Mouse (Mus musculus): ENCODE results near the gene Gm14124. TPM values are rescaled to one million over a fixed set of nuclear protein-coding genes. Genes with fewer than 3 reads are reported as not detected.
A peak's percentile ranks its signal among the peaks of the same experiment; 100 is the strongest.
"Not testable (repeated sequence)": the region's sequence is repeated elsewhere in the genome, so short reads cannot be mapped to it uniquely, and the experiment has no call there.

Gm14124 gene
- polyA plus RNA-seq, 1 experiment from 2014 or later: not detected

GRCm38 (mm10) chr2:150293669-150294068 is 36.4 kb downstream of the Gm14124 start:
- Histone ChIP-seq H3K9ac (replicated peaks; ENCODE audit: low read depth) (no peak overlapping the region), H3K4me2 (replicated peaks; ENCODE audit: low read depth, low read length) (no peak overlapping the region), H3K36me3 (ENCODE audit: insufficient read depth, low read length) (no peaks in the 10 kb centered on the region), H3K9me3 (ENCODE audit: low read length) (no peaks in the 10 kb centered on the region), H3K27me3 (replicated peaks; ENCODE audit: insufficient read depth, low read length) (no peaks in the 10 kb centered on the region), H3K4me1 (ENCODE audit: insufficient read depth, low read depth, low read length) (no peaks in the 10 kb centered on the region), H3K27ac (ENCODE audit: low read length) (no peak overlapping the region), H3K4me3 (ENCODE audit: low read depth, low read length) (no peak overlapping the region)
- DNase-seq (ENCODE audit: low spot score) (no peak), ATAC-seq (no peak)
- 71% methylated on average over 6 of the region's 6 CpGs for WGBS
- no peak for TF ChIP-seq EP300 (IDR thresholded peaks at IDR 0.05)
- TF ChIP-seq CTCF (IDR thresholded peaks at IDR 0.05): no peak

- H3K9me3 ChIP-seq (ENCODE audit: low read length): no peaks in the 10 kb centered on the region
- DNase-seq (ENCODE audit: low spot score): no peak
These were observed 41.8 kb downstream of the Gm14124 start for GRCm38 (mm10) chr2:150299096-150299495.

GRCm38 (mm10) chr2:150307183-150307773 is 50.0 kb downstream of the Gm14124 start:
- ATAC-seq: no peak
- WGBS: 84% methylated on average over 10 of the region's 10 CpGs
- Histone ChIP-seq H3K9ac (replicated peaks; ENCODE audit: low read depth) (no peak overlapping the region), H3K27me3 (replicated peaks; ENCODE audit: insufficient read depth, low read length) (no peaks in the 10 kb centered on the region), H3K4me2 (replicated peaks; ENCODE audit: low read depth, low read length) (no peak overlapping the region), H3K4me1 (ENCODE audit: insufficient read depth, low read depth, low read length) (no peaks in the 10 kb centered on the region), H3K4me3 (ENCODE audit: low read depth, low read length) (no peak overlapping the region), H3K27ac (ENCODE audit: low read length) (no peak overlapping the region), H3K36me3 (ENCODE audit: insufficient read depth, low read length) (no peaks in the 10 kb centered on the region), H3K9me3 (ENCODE audit: low read length) (no peaks in the 10 kb centered on the region)
- DNase-seq (ENCODE audit: low spot score): no peak
- TF ChIP-seq EP300 (IDR thresholded peaks at IDR 0.05): no peak
- no peak for TF ChIP-seq CTCF (IDR thresholded peaks at IDR 0.05)

More at GRCm38 (mm10) chr2:150299096-150299495, 41.8 kb downstream of the Gm14124 start:
- H3K27me3 ChIP-seq (replicated peaks; ENCODE audit: insufficient read depth, low read length): no peaks in the 10 kb centered on the region
- 22% methylated on average over 1 of the region's 1 CpGs for WGBS
- H3K36me3 ChIP-seq (ENCODE audit: insufficient read depth, low read length): no peaks in the 10 kb centered on the region
- ATAC-seq: no peak
- no peak overlapping the region for H3K9ac ChIP-seq (replicated peaks; ENCODE audit: low read depth)
- H3K4me2 ChIP-seq (replicated peaks; ENCODE audit: low read depth, low read length): no peak overlapping the region
- no peak overlapping the region for H3K27ac ChIP-seq (ENCODE audit: low read length)
- TF ChIP-seq EP300 (IDR thresholded peaks at IDR 0.05) (no peak), CTCF (IDR thresholded peaks at IDR 0.05) (no peak)
- H3K4me1 ChIP-seq (ENCODE audit: insufficient read depth, low read depth, low read length): no peaks in the 10 kb centered on the region
- H3K4me3 ChIP-seq (ENCODE audit: low read depth, low read length): no peak overlapping the region

DNA sequence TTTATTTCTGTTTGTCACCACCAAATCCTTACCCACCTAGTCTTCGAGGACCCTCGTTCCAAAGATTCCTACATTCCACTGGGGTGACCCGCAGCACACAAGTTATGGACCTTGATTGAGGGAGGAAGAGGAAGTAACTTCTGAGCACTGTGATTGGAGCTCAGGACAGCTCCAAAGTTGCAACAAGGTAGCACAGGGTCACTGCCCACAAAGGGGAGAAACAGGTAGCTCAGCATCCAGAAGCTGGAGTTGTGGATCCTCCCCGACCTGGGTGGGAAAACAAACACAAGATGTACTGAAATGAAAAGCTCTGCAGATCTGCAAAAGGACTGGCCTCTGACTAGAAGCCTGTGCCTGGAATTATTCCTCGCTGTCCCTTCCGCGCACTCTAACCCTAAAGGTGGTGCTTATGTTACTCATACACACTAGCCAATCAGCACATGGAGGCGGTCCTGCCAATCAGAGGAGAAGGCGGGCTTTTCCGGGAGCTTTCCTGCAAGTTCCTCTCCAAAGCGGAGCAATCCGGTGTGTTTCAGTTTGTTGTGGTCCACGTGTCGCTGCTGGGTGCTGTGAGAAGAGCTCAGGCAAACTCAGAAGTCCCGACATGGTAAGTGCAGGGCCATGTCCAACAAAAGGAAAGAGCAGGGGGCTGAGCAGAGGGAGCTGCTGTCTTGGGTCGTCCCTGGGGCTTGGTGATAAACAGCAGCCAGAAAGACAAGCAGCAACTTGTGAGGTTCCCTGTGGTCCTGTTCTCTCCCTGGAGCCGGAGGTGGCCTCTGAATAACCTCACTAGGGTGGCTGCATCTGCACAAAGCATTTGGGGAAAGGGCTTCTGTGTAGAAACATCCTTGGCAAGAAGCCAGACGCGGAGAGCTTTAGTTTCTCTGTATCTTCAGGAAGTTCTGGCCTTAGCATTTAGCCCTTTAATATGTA is 53.9 kb downstream of the Gm14124 start:
- H3K27ac ChIP-seq (ENCODE audit: low read length); H3K36me3 ChIP-seq (ENCODE audit: insufficient read depth, low read length); H3K4me1 ChIP-seq (ENCODE audit: insufficient read depth, low read depth, low read length); H3K9me3 ChIP-seq (ENCODE audit: low read length); H3K27me3 ChIP-seq (replicated peaks; ENCODE audit: insufficient read depth, low read length): not testable (repeated sequence)
- peak; percentile 94 for DNase-seq (ENCODE audit: low spot score)
- Histone ChIP-seq H3K4me3 (ENCODE audit: low read depth, low read length) (peak overlapping the region; percentile 51), H3K9ac (replicated peaks; ENCODE audit: low read depth) (peak overlapping the region; percentile 39; the same call in 1 of the 2 replicates), H3K4me2 (replicated peaks; ENCODE audit: low read depth, low read length) (peak overlapping the region; percentile 55)
- peak; percentile 99 for ATAC-seq
- WGBS: 5% methylated on average over 19 of the region's 19 CpGs
- TF ChIP-seq EP300 (IDR thresholded peaks at IDR 0.05): 0 out of 2 replicates have a peak, but pooled peaks have one; percentile 38

DNA sequence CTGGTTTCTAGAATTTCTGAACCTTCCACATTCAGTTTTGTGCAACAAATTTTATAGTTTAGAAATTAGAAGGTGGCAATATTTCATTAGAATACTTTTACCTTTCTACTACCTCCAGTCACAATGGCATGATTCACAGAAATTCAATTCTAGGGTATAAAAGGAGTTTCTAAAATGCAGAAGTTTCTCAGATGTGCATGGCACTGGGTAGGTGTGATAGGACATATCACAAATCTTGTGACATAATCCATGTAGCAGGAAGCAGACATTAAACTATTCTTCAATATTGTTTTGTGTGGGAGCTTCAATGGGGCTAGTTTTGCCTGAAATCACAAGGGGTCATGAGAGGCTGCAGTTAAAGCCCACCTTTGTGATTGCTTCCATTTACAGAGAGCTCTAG is 58.8 kb downstream of the Gm14124 start:
- ATAC-seq (no peak), DNase-seq (ENCODE audit: low spot score) (no peak)
- H3K9ac ChIP-seq (replicated peaks; ENCODE audit: low read depth): no peak overlapping the region

DNA sequence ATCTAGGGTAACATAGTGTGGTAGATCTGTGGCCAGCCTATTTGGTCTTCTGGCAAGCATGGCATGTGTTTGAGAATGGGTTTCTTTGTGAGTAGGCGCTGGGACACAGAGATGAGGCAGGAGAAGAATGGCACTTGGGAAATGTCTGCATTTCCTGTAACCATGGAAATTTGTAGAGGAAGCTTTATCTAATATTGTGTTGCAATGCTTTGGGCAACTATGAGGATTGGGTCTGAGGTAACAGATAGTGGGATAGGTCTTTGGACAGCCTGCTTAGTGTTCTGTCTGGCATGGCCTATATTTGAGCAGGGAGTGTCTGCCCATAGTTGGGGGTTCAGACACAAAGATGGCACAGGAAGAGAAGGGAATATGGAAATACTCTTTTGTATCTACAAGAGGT is 61.7 kb downstream of the Gm14124 start:
- H3K9me3 ChIP-seq (ENCODE audit: low read length): no peaks in the 10 kb centered on the region; the same call in 1 of the 2 replicates
- H3K27me3 ChIP-seq (replicated peaks; ENCODE audit: insufficient read depth, low read length): no peaks in the 10 kb centered on the region
- DNase-seq (ENCODE audit: low spot score) (no peak), ATAC-seq (no peak)
- no peak overlapping the region for H3K4me3 ChIP-seq (ENCODE audit: low read depth, low read length)
- H3K4me2 ChIP-seq (replicated peaks; ENCODE audit: low read depth, low read length): no peak overlapping the region
- no peak overlapping the region for H3K9ac ChIP-seq (replicated peaks; ENCODE audit: low read depth)
- 92% methylated on average over 1 of the region's 1 CpGs for whole genome bisulfite sequencing
- H3K36me3 ChIP-seq (ENCODE audit: insufficient read depth, low read length): 0 out of 2 replicates have a peak, but pooled peaks cover under 1% of the 10 kb centered on the region
- no peak overlapping the region for H3K27ac ChIP-seq (ENCODE audit: low read length)
- H3K4me1 ChIP-seq (ENCODE audit: insufficient read depth, low read depth, low read length): no peaks in the 10 kb centered on the region
- TF ChIP-seq CTCF (IDR thresholded peaks at IDR 0.05) (no peak), EP300 (IDR thresholded peaks at IDR 0.05) (no peak)

More for the DNA sequence above, 58.8 kb downstream of the Gm14124 start:
- no peak for TF ChIP-seq CTCF (IDR thresholded peaks at IDR 0.05)
- no peak for TF ChIP-seq EP300 (IDR thresholded peaks at IDR 0.05)
- Histone ChIP-seq H3K4me2 (replicated peaks; ENCODE audit: low read depth, low read length) (no peak overlapping the region), H3K27me3 (replicated peaks; ENCODE audit: insufficient read depth, low read length) (no peaks in the 10 kb centered on the region), H3K36me3 (ENCODE audit: insufficient read depth, low read length) (no peaks in the 10 kb centered on the region), H3K9me3 (ENCODE audit: low read length) (no peaks in the 10 kb centered on the region; the same call in 1 of the 2 replicates), H3K27ac (ENCODE audit: low read length) (no peak overlapping the region), H3K4me1 (ENCODE audit: insufficient read depth, low read depth, low read length) (no peaks in the 10 kb centered on the region), H3K4me3 (ENCODE audit: low read depth, low read length) (no peak overlapping the region)

Other genes starting within 250 kb of the Gm14124 start
- gene Zfp120, start 120.8 kb upstream of the Gm14124 start, polyA plus RNA-seq (2015; fragmentation: Nextera tagmentation; extraction: Ambion mirVana): 7.7 and 8.2 TPM in 2 replicates
- gene Gm10770, start 77.8 kb upstream of the Gm14124 start, polyA plus RNA-seq (2015; fragmentation: Nextera tagmentation; extraction: Ambion mirVana): not detected in 2 replicates
- gene Gm14139, start 75.8 kb upstream of the Gm14124 start, polyA plus RNA-seq (2015; fragmentation: Nextera tagmentation; extraction: Ambion mirVana): not detected in 2 replicates
- 3.6 and 3.9 TPM in 2 replicates for gene Zfp937, start 39.4 kb upstream of the Gm14124 start, polyA plus RNA-seq (2015; fragmentation: Nextera tagmentation; extraction: Ambion mirVana)
- 1.6 and 1.8 TPM in 2 replicates for gene Gm21994, start 1.9 kb upstream of the Gm14124 start, polyA plus RNA-seq (2015; fragmentation: Nextera tagmentation; extraction: Ambion mirVana)
- gene Gm10130, start 66.2 kb downstream of the Gm14124 start, polyA plus RNA-seq (2015; fragmentation: Nextera tagmentation; extraction: Ambion mirVana): 1.6 TPM in 1 of 2 replicates, not detected in the other
- 4.3 TPM in 2 replicates for gene 3300002I08Rik, start 105.2 kb downstream of the Gm14124 start, polyA plus RNA-seq (2015; fragmentation: Nextera tagmentation; extraction: Ambion mirVana)
- gene Zfp442, start 194.0 kb downstream of the Gm14124 start, polyA plus RNA-seq (2015; fragmentation: Nextera tagmentation; extraction: Ambion mirVana): 2.1 and 2.7 TPM in 2 replicates
- not detected in 2 replicates for gene Zfp345, start 227.6 kb downstream of the Gm14124 start, polyA plus RNA-seq (2015; fragmentation: Nextera tagmentation; extraction: Ambion mirVana)

Measured in lung, postnatal 0 days (tissue).